Mouse (Mus musculus) testis, adult 2 months (tissue): Measurements from ENCODE around the gene Pars2.

Experiments used
- CTCF ChIP-seq: fragments of 200-500 bp; IDR thresholded peaks from 2 replicates; pipeline ENCODE4 v1.5.1; 2012; ENCODE audit warnings: low read depth, mild to moderate bottlenecking, inconsistent platforms, low read length, moderate library complexity; ENCODE audit not compliant: control insufficient read depth, insufficient read depth, insufficient replicate concordance
- POLR2A ChIP-seq: fragments of 200-500 bp; IDR thresholded peaks from 2 replicates; pipeline ENCODE4 v1.6.1; 2012; ENCODE audit warnings: low read depth, mild to moderate bottlenecking, inconsistent platforms, low read length, moderate library complexity; ENCODE audit not compliant: control insufficient read depth

DNA sequence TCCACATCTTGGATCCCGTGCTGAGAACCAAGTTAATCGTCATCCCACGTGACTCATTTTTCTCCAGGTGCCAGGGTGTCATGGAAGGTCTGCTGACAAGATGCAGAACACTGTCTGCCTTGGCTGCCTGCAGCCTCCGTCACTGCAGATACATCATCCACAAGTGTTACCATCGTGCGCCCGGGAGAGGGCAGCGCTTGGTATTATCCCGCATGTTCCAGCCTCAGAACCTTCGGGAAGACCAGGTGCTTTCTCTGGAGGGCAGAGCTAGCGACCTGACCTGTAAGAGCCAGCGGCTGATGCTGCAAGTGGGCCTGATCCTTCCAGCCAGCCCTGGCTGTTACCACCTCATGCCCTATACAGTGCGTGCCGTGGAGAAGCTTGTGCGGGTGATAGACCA, 2.2 kb downstream of the Pars2 start:
- TF ChIP-seq CTCF: no peak
- TF ChIP-seq POLR2A: 0 out of 2 replicates have a peak, but pooled peaks have one; percentile 10
